Mouse (Mus musculus) liver, embryonic 18 days (tissue): ENCODE measurements around the gene Tas2r109. TPM values are rescaled to one million over a fixed set of nuclear protein-coding genes. Genes with fewer than 3 reads are reported as not detected.

Experiments used
- polyA plus RNA-seq: library from polyadenylated mRNA; depleted of rRNA; stranded (reverse); fragments of >200 nt; gene quantifications from 2 replicates; pipeline ENCODE4 v1.2.3, GENCODE M21; 2012; rRNA removed

The Tas2r109 gene
- not detected in 2 replicates for polyA plus RNA-seq

DNA sequence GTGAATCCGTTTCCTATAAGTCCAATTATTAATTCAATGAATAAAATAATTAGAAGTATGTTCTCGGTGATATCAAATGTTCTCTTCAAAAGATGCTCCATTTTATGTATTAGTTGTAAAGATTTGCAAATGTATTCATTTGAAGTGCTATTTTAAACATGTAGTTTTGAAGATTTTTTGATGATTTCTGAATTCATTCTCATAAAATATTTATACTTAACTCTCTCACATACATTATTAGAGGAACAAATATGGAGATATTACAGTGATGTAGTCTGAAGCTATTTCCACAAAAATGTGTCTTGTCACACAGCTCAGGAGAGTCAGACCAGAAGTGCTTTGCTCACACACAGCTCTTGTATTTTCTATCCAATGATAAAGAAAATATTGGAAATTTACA lies at the start of gene Tas2r109:
Gene Tas2r109, minus strand, starts transcription at position 101 of the 400 bp plus-strand sequence.

DNA sequence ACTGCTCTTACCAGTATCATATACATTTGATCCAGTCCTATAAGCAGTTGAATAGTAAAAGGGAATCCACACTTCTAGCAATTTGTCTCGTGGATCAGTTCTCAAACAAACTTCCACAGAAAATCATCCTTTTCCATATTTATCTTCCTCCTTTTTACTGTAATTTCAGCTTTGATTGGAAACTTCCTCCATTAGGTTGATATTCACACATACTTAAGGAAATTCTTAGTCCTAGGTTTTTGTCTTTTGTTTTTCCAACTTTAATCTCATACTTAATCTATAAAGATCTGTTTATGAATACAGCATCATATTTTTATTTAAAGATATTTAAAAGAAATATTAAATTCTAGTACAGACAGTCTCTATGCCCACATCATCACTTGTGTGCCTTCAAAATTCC lies 22.9 kb downstream of the Tas2r109 start, which contains the start of gene Tas2r131:
Gene Tas2r131, minus strand, starts transcription at position 101 of the 400 bp plus-strand sequence.

DNA sequence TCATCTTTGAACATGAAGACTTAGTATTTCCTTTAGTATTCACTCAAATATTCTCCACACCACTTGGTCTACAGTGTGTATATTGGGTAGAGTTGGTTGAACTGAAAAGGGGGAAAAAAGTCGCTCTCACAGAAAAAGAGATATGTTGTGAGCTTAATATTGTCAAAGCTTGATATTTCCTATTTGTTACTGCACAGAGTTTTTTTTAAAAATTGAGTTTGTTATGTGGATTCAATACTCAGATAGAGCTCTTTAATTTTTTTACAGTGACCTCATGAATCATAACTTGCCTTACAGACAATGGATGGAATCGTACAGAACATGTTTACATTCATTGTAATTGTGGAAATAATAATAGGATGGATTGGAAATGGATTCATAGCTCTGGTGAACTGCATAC lies 30.0 kb downstream of the Tas2r109 start, which contains the start of gene Tas2r129:
Gene Tas2r129, plus strand, starts transcription at position 301 of the 400 bp plus-strand sequence.

Other genes with a start within 250 kb of the Tas2r109 start
- gene Tas2r115, start 242.9 kb downstream of the Tas2r109 start, polyA plus RNA-seq = not detected in 2 replicates
- gene Tas2r124, start 226.2 kb downstream of the Tas2r109 start, polyA plus RNA-seq = not detected in 2 replicates
- not detected in 2 replicates for gene Tas2r102, start 218.8 kb downstream of the Tas2r109 start, polyA plus RNA-seq
- not detected in 2 replicates for gene Tas2r136, start 202.8 kb downstream of the Tas2r109 start, polyA plus RNA-seq
- gene Tas2r117, start 178.1 kb downstream of the Tas2r109 start, polyA plus RNA-seq = not detected in 2 replicates
- gene Tas2r123, start 133.8 kb downstream of the Tas2r109 start, polyA plus RNA-seq = not detected in 2 replicates
- gene Tas2r116, start 125.5 kb downstream of the Tas2r109 start, polyA plus RNA-seq = not detected in 2 replicates
- gene Tas2r110, start 113.0 kb downstream of the Tas2r109 start, polyA plus RNA-seq = not detected in 2 replicates
- gene Tas2r113, start 88.0 kb downstream of the Tas2r109 start, polyA plus RNA-seq = not detected in 2 replicates
- gene Tas2r125, start 71.3 kb downstream of the Tas2r109 start, polyA plus RNA-seq = not detected in 2 replicates
- gene Tas2r129, start 29.9 kb downstream of the Tas2r109 start, polyA plus RNA-seq = not detected in 2 replicates
- not detected in 2 replicates for gene Tas2r131, start 23.0 kb downstream of the Tas2r109 start, polyA plus RNA-seq
- gene Tas2r103, start 56.1 kb upstream of the Tas2r109 start, polyA plus RNA-seq = not detected in 2 replicates
- gene Tas2r140, start 74.9 kb upstream of the Tas2r109 start, polyA plus RNA-seq = not detected in 2 replicates
- gene Smim10l1, start 123.9 kb upstream of the Tas2r109 start, polyA plus RNA-seq = 23.3 and 24.7 TPM in 2 replicates